Mouse (Mus musculus): ENCODE measurements at regions not wholly inside any gene's neighbourhood (a gene's known extent, or its start where the extent isn't known, plus 50 kb on each side); places are given as distances from the start of the nearest gene placed in this dataset.

GRCm38 (mm10) chr1:51657203-51657602 lies 179.0 kb upstream of the Nabp1 start:
- TF ChIP-seq CTCF (IDR thresholded peaks at IDR 0.05; ENCODE audit: low read depth, low read length) (no peak), POLR2A (IDR thresholded peaks at IDR 0.05; ENCODE audit: insufficient read depth, low read length) (no peak), EP300 (IDR thresholded peaks at IDR 0.05; ENCODE audit: insufficient read depth, low read depth, low read length) (no peak)
- H3K27ac ChIP-seq (ENCODE audit: insufficient read depth, low read length): no peak overlapping the region
- no peaks in the 10 kb centered on the region for H3K4me1 ChIP-seq (ENCODE audit: control insufficient read depth, insufficient read depth, low read length)
- H3K4me3 ChIP-seq (ENCODE audit: low read depth, low read length): no peak overlapping the region
- H3K27me3 ChIP-seq (ENCODE audit: control insufficient read depth, insufficient read depth, low read length, poor library complexity, severe bottlenecking): no peaks in the 10 kb centered on the region
- H3K9ac ChIP-seq (ENCODE audit: low read depth, poor library complexity, severe bottlenecking): no peak overlapping the region
- no peaks in the 10 kb centered on the region for H3K36me3 ChIP-seq (ENCODE audit: control insufficient read depth, insufficient read depth, low read length, poor library complexity, severe bottlenecking)
- no peaks in the 10 kb centered on the region for H3K9me3 ChIP-seq (replicated peaks; ENCODE audit: control insufficient read depth, insufficient read depth, low read length, poor library complexity, severe bottlenecking)

GRCm38 (mm10) chr1:51650653-51650995 lies 172.4 kb upstream of the Nabp1 start:
- Histone ChIP-seq H3K36me3 (ENCODE audit: control insufficient read depth, insufficient read depth, low read length, poor library complexity, severe bottlenecking) (no peaks in the 10 kb centered on the region), H3K4me3 (ENCODE audit: low read depth, low read length) (no peak overlapping the region), H3K9me3 (replicated peaks; ENCODE audit: control insufficient read depth, insufficient read depth, low read length, poor library complexity, severe bottlenecking) (no peaks in the 10 kb centered on the region), H3K27me3 (ENCODE audit: control insufficient read depth, insufficient read depth, low read length, poor library complexity, severe bottlenecking) (no peaks in the 10 kb centered on the region), H3K4me1 (ENCODE audit: control insufficient read depth, insufficient read depth, low read length) (no peaks in the 10 kb centered on the region), H3K9ac (ENCODE audit: low read depth, poor library complexity, severe bottlenecking) (no peak overlapping the region), H3K27ac (ENCODE audit: insufficient read depth, low read length) (no peak overlapping the region)
- TF ChIP-seq POLR2A (IDR thresholded peaks at IDR 0.05; ENCODE audit: insufficient read depth, low read length) (no peak), EP300 (IDR thresholded peaks at IDR 0.05; ENCODE audit: insufficient read depth, low read depth, low read length) (no peak), CTCF (IDR thresholded peaks at IDR 0.05; ENCODE audit: low read depth, low read length) (no peak)

GRCm38 (mm10) chr1:51649963-51650652 lies 171.9 kb upstream of the Nabp1 start:
- TF ChIP-seq POLR2A (IDR thresholded peaks at IDR 0.05; ENCODE audit: insufficient read depth, low read length) (no peak), EP300 (IDR thresholded peaks at IDR 0.05; ENCODE audit: insufficient read depth, low read depth, low read length) (no peak), CTCF (IDR thresholded peaks at IDR 0.05; ENCODE audit: low read depth, low read length) (no peak)
- H3K36me3 ChIP-seq (ENCODE audit: control insufficient read depth, insufficient read depth, low read length, poor library complexity, severe bottlenecking): no peaks in the 10 kb centered on the region
- H3K4me1 ChIP-seq (ENCODE audit: control insufficient read depth, insufficient read depth, low read length): no peaks in the 10 kb centered on the region
- H3K9me3 ChIP-seq (replicated peaks; ENCODE audit: control insufficient read depth, insufficient read depth, low read length, poor library complexity, severe bottlenecking): no peaks in the 10 kb centered on the region
- H3K27me3 ChIP-seq (ENCODE audit: control insufficient read depth, insufficient read depth, low read length, poor library complexity, severe bottlenecking): no peaks in the 10 kb centered on the region
- no peak overlapping the region for H3K27ac ChIP-seq (ENCODE audit: insufficient read depth, low read length)
- H3K4me3 ChIP-seq (ENCODE audit: low read depth, low read length): no peak overlapping the region
- no peak overlapping the region for H3K9ac ChIP-seq (ENCODE audit: low read depth, poor library complexity, severe bottlenecking)

- H3K27ac ChIP-seq (ENCODE audit: insufficient read depth, low read length): no peak overlapping the region
- no peaks in the 10 kb centered on the region for H3K27me3 ChIP-seq (ENCODE audit: control insufficient read depth, insufficient read depth, low read length, poor library complexity, severe bottlenecking)
- H3K4me3 ChIP-seq (ENCODE audit: low read depth, low read length): no peak overlapping the region
- H3K9me3 ChIP-seq (replicated peaks; ENCODE audit: control insufficient read depth, insufficient read depth, low read length, poor library complexity, severe bottlenecking): no peaks in the 10 kb centered on the region
- no peaks in the 10 kb centered on the region for H3K36me3 ChIP-seq (ENCODE audit: control insufficient read depth, insufficient read depth, low read length, poor library complexity, severe bottlenecking)
- no peaks in the 10 kb centered on the region for H3K4me1 ChIP-seq (ENCODE audit: control insufficient read depth, insufficient read depth, low read length)
- H3K9ac ChIP-seq (ENCODE audit: low read depth, poor library complexity, severe bottlenecking): no peak overlapping the region
- TF ChIP-seq EP300 (IDR thresholded peaks at IDR 0.05; ENCODE audit: insufficient read depth, low read depth, low read length): no peak
- no peak for TF ChIP-seq CTCF (IDR thresholded peaks at IDR 0.05; ENCODE audit: low read depth, low read length)
- TF ChIP-seq POLR2A (IDR thresholded peaks at IDR 0.05; ENCODE audit: insufficient read depth, low read length): no peak
Observed at GRCm38 (mm10) chr1:51647955-51648354, 169.7 kb upstream of the Nabp1 start.

- no peak overlapping the region for H3K4me3 ChIP-seq (ENCODE audit: low read depth, low read length)
- H3K9me3 ChIP-seq (replicated peaks; ENCODE audit: control insufficient read depth, insufficient read depth, low read length, poor library complexity, severe bottlenecking): no peaks in the 10 kb centered on the region
- TF ChIP-seq EP300 (IDR thresholded peaks at IDR 0.05; ENCODE audit: insufficient read depth, low read depth, low read length): no peak
- TF ChIP-seq CTCF (IDR thresholded peaks at IDR 0.05; ENCODE audit: low read depth, low read length): peak; percentile 64
Observed at GRCm38 (mm10) chr1:51644399-51644798, 166.2 kb upstream of the Nabp1 start.

GRCm38 (mm10) chr1:51643640-51644039 lies 165.4 kb upstream of the Nabp1 start:
- H3K36me3 ChIP-seq (ENCODE audit: control insufficient read depth, insufficient read depth, low read length, poor library complexity, severe bottlenecking): no peaks in the 10 kb centered on the region
- H3K9ac ChIP-seq (ENCODE audit: low read depth, poor library complexity, severe bottlenecking): no peak overlapping the region
- H3K4me1 ChIP-seq (ENCODE audit: control insufficient read depth, insufficient read depth, low read length): no peaks in the 10 kb centered on the region
- no peak for TF ChIP-seq EP300 (IDR thresholded peaks at IDR 0.05; ENCODE audit: insufficient read depth, low read depth, low read length)
- TF ChIP-seq POLR2A (IDR thresholded peaks at IDR 0.05; ENCODE audit: insufficient read depth, low read length): no peak
- no peak for TF ChIP-seq CTCF (IDR thresholded peaks at IDR 0.05; ENCODE audit: low read depth, low read length)
- no peak overlapping the region for H3K27ac ChIP-seq (ENCODE audit: insufficient read depth, low read length)
- H3K4me3 ChIP-seq (ENCODE audit: low read depth, low read length): no peak overlapping the region
- no peaks in the 10 kb centered on the region for H3K27me3 ChIP-seq (ENCODE audit: control insufficient read depth, insufficient read depth, low read length, poor library complexity, severe bottlenecking)
- H3K9me3 ChIP-seq (replicated peaks; ENCODE audit: control insufficient read depth, insufficient read depth, low read length, poor library complexity, severe bottlenecking): no peaks in the 10 kb centered on the region

More at GRCm38 (mm10) chr1:51644399-51644798, 166.2 kb upstream of the Nabp1 start:
- Histone ChIP-seq H3K9ac (ENCODE audit: low read depth, poor library complexity, severe bottlenecking) (no peak overlapping the region), H3K27ac (ENCODE audit: insufficient read depth, low read length) (no peak overlapping the region), H3K36me3 (ENCODE audit: control insufficient read depth, insufficient read depth, low read length, poor library complexity, severe bottlenecking) (no peaks in the 10 kb centered on the region), H3K27me3 (ENCODE audit: control insufficient read depth, insufficient read depth, low read length, poor library complexity, severe bottlenecking) (no peaks in the 10 kb centered on the region), H3K4me1 (ENCODE audit: control insufficient read depth, insufficient read depth, low read length) (no peaks in the 10 kb centered on the region)

Measured in ES-Bruce4 (cell line).